14 mouse cellular contexts compared by ENCODE assay signal in the genomic region with DNA sequence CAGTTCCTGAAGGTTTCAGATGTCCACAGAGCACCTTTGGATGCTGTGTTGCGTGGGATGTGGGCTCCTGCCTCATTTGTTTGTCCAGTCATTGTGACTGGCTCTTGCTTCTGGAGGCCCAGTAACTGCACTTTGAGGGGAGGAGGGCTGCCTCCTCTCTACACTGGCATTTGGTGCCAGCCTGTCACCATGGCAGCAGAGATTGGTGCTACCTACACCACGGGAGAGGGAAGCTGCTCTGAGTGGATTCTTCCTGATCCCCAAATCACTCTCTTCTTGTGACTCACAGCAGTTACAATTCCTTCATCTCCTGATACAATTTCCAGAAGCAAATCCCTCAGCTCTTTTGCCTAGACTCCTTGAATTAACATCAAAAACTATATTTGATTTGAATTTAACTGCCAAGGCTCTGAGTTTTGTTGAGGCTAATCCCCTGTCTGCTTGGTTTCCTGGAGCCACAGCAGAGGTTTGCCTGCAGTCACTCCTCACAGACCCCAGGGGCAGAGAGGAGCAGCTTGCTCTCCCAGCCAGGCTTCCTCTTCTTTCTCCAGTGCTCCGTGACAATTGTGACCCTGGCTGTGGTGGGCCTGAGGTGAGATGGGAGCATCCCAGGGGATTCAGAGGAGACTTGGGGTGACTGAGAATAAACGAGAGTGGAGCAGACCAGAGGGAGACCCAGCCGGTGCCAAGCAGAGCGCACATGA.
A peak's percentile ranks its signal among the peaks of the same experiment; 100 is the strongest.
DNase-seq lines count a peak whose midpoint lies in the region; ATAC-seq and TF ChIP-seq lines count a peak whose summit lies in the region.
"Had no signal": no experiment of that assay in that cellular context is flagged by ENCODE, and none has a peak within 500 bp of the region (broad histone marks: within the 10 kb centered on the region; RNA-seq: fewer than 3 reads in every experiment).

No protein-coding gene starts in this region.

- H3K9ac ChIP-seq in heart, embryonic 11.5 days (ENCODE audit: low read depth, low read length): no peak overlapping the region
- H3K9ac ChIP-seq: limb, embryonic 13.5 days had no signal

- H3K9me3 ChIP-seq in heart, embryonic 11.5 days (replicated peaks; ENCODE audit: control insufficient read depth, low read length): no peaks in the 10 kb centered on the region
- H3K9me3 ChIP-seq: embryonic facial prominence, embryonic 10.5 days; limb, embryonic 13.5 days had no signal

- peak overlapping the region; percentile 64 for H3K27ac ChIP-seq in layer of hippocampus, adult 2 months
- H3K27ac ChIP-seq in heart, embryonic 11.5 days (ENCODE audit: low read depth, low read length): no peak overlapping the region
- H3K27ac ChIP-seq: embryonic facial prominence, embryonic 10.5 days; gastrocnemius, adult 2 months; limb, embryonic 13.5 days had no signal

- H3K4me1 ChIP-seq in heart, embryonic 11.5 days (ENCODE audit: control insufficient read depth, insufficient read depth, low read length): no peaks in the 10 kb centered on the region
- H3K4me1 ChIP-seq: limb, embryonic 13.5 days had no signal

- peak; percentile 61 for TF ChIP-seq CTCF in layer of hippocampus, adult 2 months (conservative IDR thresholded peaks at IDR 0.05)

- no peak for ATAC-seq in heart, embryonic 11.5 days (replicated peaks; ENCODE audit: insufficient number of reproducible peaks, low FRiP score, low TSS enrichment)

- WGBS in heart, embryonic 11.5 days (ENCODE audit: insufficient replicate concordance): 56% methylated on average over 6 of the region's 6 CpGs

- no peak overlapping the region for H3K4me3 ChIP-seq in layer of hippocampus, adult 2 months
- H3K4me3 ChIP-seq in heart, embryonic 11.5 days (ENCODE audit: low read depth, low read length): no peak overlapping the region
- H3K4me3 ChIP-seq: embryonic facial prominence, embryonic 10.5 days; gastrocnemius, adult 2 months; limb, embryonic 13.5 days had no signal

- no peaks in the 10 kb centered on the region for H3K27me3 ChIP-seq in heart, embryonic 11.5 days (ENCODE audit: control insufficient read depth, insufficient read depth, low read length)
- H3K27me3 ChIP-seq: limb, embryonic 13.5 days had no signal

- H3K36me3 ChIP-seq in heart, embryonic 11.5 days (ENCODE audit: control insufficient read depth, insufficient read depth, low read length): no peaks in the 10 kb centered on the region
- H3K36me3 ChIP-seq: embryonic facial prominence, embryonic 10.5 days; limb, embryonic 13.5 days had no signal

- peak; percentile 51 to 52 for DNase-seq in cerebellum, postnatal 10 days
- DNase-seq in cerebellum, postnatal 36 days: no peak
- no peak for DNase-seq in layer of hippocampus, adult 2 months (ENCODE audit: low spot score in 2 of 2)
- no peak for DNase-seq in layer of hippocampus, postnatal 14 days (ENCODE audit: low spot score in 2 of 2)
- peak; percentile 14 to 20 for DNase-seq in thymus, postnatal 10 days (ENCODE audit: low spot score in 2 of 2)
- DNase-seq in thymus, postnatal 36 days: no peak
- no peak for DNase-seq in ovary, postnatal 14 days (ENCODE audit: low spot score)
- DNase-seq: cerebellum, adult 11-12 months; gastrocnemius, adult 2 months; heart, postnatal 36 days; lung, adult 18-20 months had no signal

- no peak overlapping the region for H3K4me2 ChIP-seq in heart, embryonic 11.5 days
- H3K4me2 ChIP-seq: limb, embryonic 13.5 days had no signal

Comparison
In these comparisons a context has a peak if more than half of its experiments do, and no peak if none do; other contexts are left out.
1. DNase-seq: peak in cerebellum, postnatal 10 days (2 of 2) and thymus, postnatal 10 days (2 of 2); none in cerebellum, postnatal 36 days (0 of 2), layer of hippocampus, adult 2 months (0 of 2), layer of hippocampus, postnatal 14 days (0 of 2), thymus, postnatal 36 days (0 of 2) and ovary, postnatal 14 days (single experiment).